Mouse (Mus musculus) midbrain, embryonic 10.5 days (tissue): Measurements from ENCODE around the gene Sds. TPM values are rescaled to one million over a fixed set of nuclear protein-coding genes. Genes with fewer than 3 reads are reported as not detected.

Source experiments
- DNase-seq: peaks from one replicate; pipeline ENCODE4 v3.0.0-alpha.2; 2017; ENCODE audit warnings: low spot score
- H3K27ac ChIP-seq: fragments of 300-500 bp; sonication (generic); replicated peaks from 2 replicates; pipeline ENCODE4 v1.5.1; 2016; ENCODE audit warnings: mild to moderate bottlenecking
- H3K27me3 ChIP-seq: fragments of 300-500 bp; sonication (generic); 2 replicates; pipeline ENCODE4 v1.6.1; 2016; ENCODE audit warnings: low read depth, mild to moderate bottlenecking; ENCODE audit not compliant: poor library complexity, severe bottlenecking
- H3K36me3 ChIP-seq: fragments of 300-500 bp; sonication (generic); 2 replicates; pipeline ENCODE4 v1.6.1; 2016; ENCODE audit warnings: mild to moderate bottlenecking, moderate library complexity
- H3K4me1 ChIP-seq: fragments of 300-500 bp; sonication (generic); 2 replicates; pipeline ENCODE4 v1.6.1; 2016
- H3K4me3 ChIP-seq: fragments of 300-500 bp; sonication (generic); 2 replicates; pipeline ENCODE4 v1.5.1; 2016; ENCODE audit warnings: mild to moderate bottlenecking, moderate library complexity
- H3K9me3 ChIP-seq: fragments of 300-500 bp; sonication (generic); replicated peaks from 2 replicates; pipeline ENCODE4 v1.6.1; 2016; ENCODE audit warnings: mild to moderate bottlenecking
- WGBS: fragments of 180-500 bp; shearing (Covaris S2); methylation state at CpG from one replicate; pipeline ENCODE4 v1.1.7; 2016; 5-methylcytosine and 5-hydroxymethylcytosine counted together
- polyA plus RNA-seq: library from polyadenylated mRNA; unstranded; fragments of >200 nt; fragmentation: Nextera tagmentation; extraction: Ambion mirVana; gene quantifications from 2 replicates; pipeline ENCODE4 v1.2.1, GENCODE M21; 2016

The Sds gene
- polyA plus RNA-seq, 1 experiment from 2014 or later: not detected

- WGBS: 62% methylated on average over 1 of the region's 1 CpGs
- H3K36me3 ChIP-seq: no peaks in the 10 kb centered on the region
- H3K4me3 ChIP-seq: no peak overlapping the region
- H3K27ac ChIP-seq: no peak overlapping the region
- H3K4me1 ChIP-seq: peaks cover 6% of the 10 kb centered on the region; the same call in 1 of the 2 replicates
- peaks cover 83% of the 10 kb centered on the region for H3K27me3 ChIP-seq
- no peak for DNase-seq
- H3K9me3 ChIP-seq: no peaks in the 10 kb centered on the region
These were observed 20.1 kb upstream of the Sds start for GRCm38 (mm10) chr5:120456253-120456652.

- H3K27ac ChIP-seq: no peak overlapping the region
- H3K27me3 ChIP-seq: peaks cover 87% of the 10 kb centered on the region
- H3K4me1 ChIP-seq: peaks cover 9% of the 10 kb centered on the region; the same call in 1 of the 2 replicates
- H3K36me3 ChIP-seq: no peaks in the 10 kb centered on the region
- no peak for DNase-seq
- 47% methylated on average over 7 of the region's 7 CpGs for WGBS
- no peaks in the 10 kb centered on the region for H3K9me3 ChIP-seq
- no peak overlapping the region for H3K4me3 ChIP-seq
These were observed 19.3 kb upstream of the Sds start for GRCm38 (mm10) chr5:120456841-120457554.

- peaks cover 90% of the 10 kb centered on the region for H3K27me3 ChIP-seq
- peak; percentile 86 for DNase-seq
- no peak overlapping the region for H3K27ac ChIP-seq
- 5% methylated on average over 9 of the region's 9 CpGs for WGBS
- no peak overlapping the region for H3K4me3 ChIP-seq
- no peaks in the 10 kb centered on the region for H3K36me3 ChIP-seq
- peaks cover 9% of the 10 kb centered on the region; the same call in 1 of the 2 replicates for H3K4me1 ChIP-seq
- no peaks in the 10 kb centered on the region for H3K9me3 ChIP-seq
These were observed 18.7 kb upstream of the Sds start for GRCm38 (mm10) chr5:120457628-120458027.

- WGBS: 88% methylated on average over 10 of the region's 10 CpGs
- Histone ChIP-seq H3K27ac (no peak overlapping the region), H3K4me1 (peaks cover 9% of the 10 kb centered on the region; the same call in 1 of the 2 replicates), H3K27me3 (peaks cover 85% of the 10 kb centered on the region), H3K9me3 (no peaks in the 10 kb centered on the region), H3K4me3 (no peak overlapping the region), H3K36me3 (no peaks in the 10 kb centered on the region)
- no peak for DNase-seq
These were observed 17.2 kb upstream of the Sds start for GRCm38 (mm10) chr5:120459133-120459532.

- H3K9me3 ChIP-seq: no peaks in the 10 kb centered on the region
- no peak for DNase-seq
- H3K27ac ChIP-seq: no peak overlapping the region
- no peaks in the 10 kb centered on the region for H3K36me3 ChIP-seq
- 78% methylated on average over 15 of the region's 15 CpGs for WGBS
- no peak overlapping the region for H3K4me3 ChIP-seq
- peaks cover 12% of the 10 kb centered on the region; the same call in 1 of the 2 replicates for H3K4me1 ChIP-seq
- H3K27me3 ChIP-seq: peaks cover 59% of the 10 kb centered on the region
These were observed 14.4 kb upstream of the Sds start for GRCm38 (mm10) chr5:120461902-120462301.

GRCm38 (mm10) chr5:120464321-120464720, 12.0 kb upstream of the Sds start:
- no peak overlapping the region for H3K4me3 ChIP-seq
- peaks cover 40% of the 10 kb centered on the region for H3K27me3 ChIP-seq
- no peak overlapping the region for H3K27ac ChIP-seq
- 79% methylated on average over 4 of the region's 4 CpGs for WGBS
- DNase-seq: peak; percentile 33
- peaks cover 6% of the 10 kb centered on the region; the same call in 1 of the 2 replicates for H3K4me1 ChIP-seq
- H3K9me3 ChIP-seq: no peaks in the 10 kb centered on the region
- H3K36me3 ChIP-seq: no peaks in the 10 kb centered on the region

- H3K4me1 ChIP-seq: peaks cover 6% of the 10 kb centered on the region; the same call in 1 of the 2 replicates
- H3K4me3 ChIP-seq: no peak overlapping the region
- H3K9me3 ChIP-seq: no peaks in the 10 kb centered on the region
- 44% methylated on average over 5 of the region's 5 CpGs for WGBS
- H3K27ac ChIP-seq: no peak overlapping the region
- H3K36me3 ChIP-seq: no peaks in the 10 kb centered on the region
- no peak for DNase-seq
- peaks cover 34% of the 10 kb centered on the region for H3K27me3 ChIP-seq
These were observed 11.3 kb upstream of the Sds start for GRCm38 (mm10) chr5:120465062-120465461.

GRCm38 (mm10) chr5:120465860-120466259, 10.5 kb upstream of the Sds start:
- H3K4me1 ChIP-seq: peaks cover 6% of the 10 kb centered on the region; the same call in 1 of the 2 replicates
- H3K36me3 ChIP-seq: no peaks in the 10 kb centered on the region
- no peak for DNase-seq
- peaks cover 26% of the 10 kb centered on the region for H3K27me3 ChIP-seq
- H3K4me3 ChIP-seq: no peak overlapping the region
- H3K9me3 ChIP-seq: no peaks in the 10 kb centered on the region
- WGBS: 94% methylated on average over 6 of the region's 6 CpGs
- H3K27ac ChIP-seq: no peak overlapping the region

GRCm38 (mm10) chr5:120467026-120467425, 9.3 kb upstream of the Sds start:
- 12% methylated on average over 4 of the region's 4 CpGs for WGBS

GRCm38 (mm10) chr5:120468336-120468735, 8.0 kb upstream of the Sds start:
- no peak for DNase-seq
- Histone ChIP-seq H3K27me3 (peaks cover 2% of the 10 kb centered on the region; the same call in 1 of the 2 replicates), H3K4me3 (no peak overlapping the region), H3K4me1 (peaks cover 3% of the 10 kb centered on the region; the same call in 1 of the 2 replicates), H3K9me3 (no peaks in the 10 kb centered on the region), H3K36me3 (no peaks in the 10 kb centered on the region), H3K27ac (no peak overlapping the region)
- WGBS: 87% methylated on average over 5 of the region's 5 CpGs

More at GRCm38 (mm10) chr5:120467026-120467425, 9.3 kb upstream of the Sds start:
- peak overlapping the region; percentile 36 for H3K4me3 ChIP-seq
- H3K4me1 ChIP-seq: peaks cover 3% of the 10 kb centered on the region; the same call in 1 of the 2 replicates
- no peak for DNase-seq
- no peaks in the 10 kb centered on the region for H3K9me3 ChIP-seq
- H3K27me3 ChIP-seq: peaks cover 15% of the 10 kb centered on the region
- no peaks in the 10 kb centered on the region for H3K36me3 ChIP-seq
- no peak overlapping the region for H3K27ac ChIP-seq

- no peak for DNase-seq
- H3K27ac ChIP-seq: no peak overlapping the region
- peaks cover 3% of the 10 kb centered on the region; the same call in 1 of the 2 replicates for H3K4me1 ChIP-seq
- no peaks in the 10 kb centered on the region for H3K9me3 ChIP-seq
- H3K36me3 ChIP-seq: no peaks in the 10 kb centered on the region
- H3K27me3 ChIP-seq: no peaks in the 10 kb centered on the region
- 91% methylated on average over 6 of the region's 6 CpGs for WGBS
- H3K4me3 ChIP-seq: no peak overlapping the region
These were observed 7.5 kb upstream of the Sds start for GRCm38 (mm10) chr5:120468830-120469229.

- H3K27me3 ChIP-seq: peaks cover 8% of the 10 kb centered on the region
- 66% methylated on average over 4 of the region's 4 CpGs for WGBS
- no peak for DNase-seq
- H3K36me3 ChIP-seq: no peaks in the 10 kb centered on the region
- H3K9me3 ChIP-seq: no peaks in the 10 kb centered on the region
- peaks cover 10% of the 10 kb centered on the region for H3K4me1 ChIP-seq
- H3K4me3 ChIP-seq: no peak overlapping the region
- H3K27ac ChIP-seq: no peak overlapping the region
These were observed 4.8 kb upstream of the Sds start for GRCm38 (mm10) chr5:120471538-120471937.

GRCm38 (mm10) chr5:120472770-120473169, 3.6 kb upstream of the Sds start, which contains the start of gene Sdsl:
Sdsl (minus strand) TSS chr5:120472810.
- no peak within 1 kb of the TSS for H3K4me3 ChIP-seq
- no peak within 1 kb of the TSS for H3K27ac ChIP-seq
- DNase-seq: no peak
- peaks cover 9% of the 10 kb centered on the region for H3K4me1 ChIP-seq
- WGBS: 87% methylated on average over 8 of the region's 8 CpGs
- no peaks in the 10 kb centered on the region for H3K9me3 ChIP-seq
- H3K27me3 ChIP-seq: peaks cover 14% of the 10 kb centered on the region
- no peaks in the 10 kb centered on the region for H3K36me3 ChIP-seq
